Mouse (Mus musculus): ENCODE data around the gene Cd36. TPM values are rescaled to one million over a fixed set of nuclear protein-coding genes. Genes with fewer than 3 reads are reported as not detected.

Cd36 gene
- total and polyA plus RNA-seq, 3 experiments, result 0.27 to 19.6 TPM; not detected in 1

- Histone ChIP-seq H3K27me3 (ENCODE audit: insufficient read depth, low read length) (no peaks in the 10 kb centered on the region; the same call in 1 of the 2 replicates), H3K36me3 (replicated peaks) (no peaks in the 10 kb centered on the region), H3K9me3 (replicated peaks) (no peaks in the 10 kb centered on the region), H3K4me1 (ENCODE audit: insufficient read depth, low read depth, low read length) (no peaks in the 10 kb centered on the region), H3K4me3 (ENCODE audit: low read depth, low read length) (no peak overlapping the region)
- no peak for TF ChIP-seq TAL1 (conservative IDR thresholded peaks at IDR 0.05; ENCODE audit: low read depth, low read length)
- TF ChIP-seq GATA2 (IDR thresholded peaks at IDR 0.05; ENCODE audit: borderline replicate concordance, low read depth, low read length), result no peak
- no peak for TF ChIP-seq GATA1 (IDR thresholded peaks at IDR 0.05; ENCODE audit: borderline replicate concordance, low read length)
- no peak for TF ChIP-seq CTCF (IDR thresholded peaks at IDR 0.05; ENCODE audit: low read depth, low read length)
- no peak for TF ChIP-seq POLR2AphosphoS5 (IDR thresholded peaks at IDR 0.05; ENCODE audit: insufficient replicate concordance, low read depth, low read length)
- no peak for ATAC-seq (ENCODE audit: extremely low read depth, insufficient number of reproducible peaks, low FRiP score, poor library complexity, severe bottlenecking)
- no peak for DNase-seq (ENCODE audit: low spot score)
Observed at GRCm38 (mm10) chr5:17747143-17747542, 141.5 kb downstream of the Cd36 start.

- ATAC-seq (ENCODE audit: extremely low read depth, insufficient number of reproducible peaks, low FRiP score, poor library complexity, severe bottlenecking) (no peak), DNase-seq (ENCODE audit: low spot score) (no peak)
- no peaks in the 10 kb centered on the region; the same call in 1 of the 2 replicates for H3K27me3 ChIP-seq (ENCODE audit: insufficient read depth, low read length)
- no peaks in the 10 kb centered on the region for H3K36me3 ChIP-seq (replicated peaks)
- no peak for TF ChIP-seq POLR2AphosphoS5 (IDR thresholded peaks at IDR 0.05; ENCODE audit: insufficient replicate concordance, low read depth, low read length)
- no peak for TF ChIP-seq GATA1 (IDR thresholded peaks at IDR 0.05; ENCODE audit: borderline replicate concordance, low read length)
- no peak for TF ChIP-seq CTCF (IDR thresholded peaks at IDR 0.05; ENCODE audit: low read depth, low read length)
- no peak for TF ChIP-seq GATA2 (IDR thresholded peaks at IDR 0.05; ENCODE audit: borderline replicate concordance, low read depth, low read length)
- no peak for TF ChIP-seq TAL1 (conservative IDR thresholded peaks at IDR 0.05; ENCODE audit: low read depth, low read length)
- no peaks in the 10 kb centered on the region for H3K9me3 ChIP-seq (replicated peaks)
- no peaks in the 10 kb centered on the region for H3K4me1 ChIP-seq (ENCODE audit: insufficient read depth, low read depth, low read length)
- H3K4me3 ChIP-seq (ENCODE audit: low read depth, low read length), result no peak overlapping the region
Observed at GRCm38 (mm10) chr5:17746520-17746919, 142.1 kb downstream of the Cd36 start.

GRCm38 (mm10) chr5:17739805-17740204 lies 148.8 kb downstream of the Cd36 start:
- H3K4me3 ChIP-seq (ENCODE audit: low read depth, low read length), result no peak overlapping the region
- no peaks in the 10 kb centered on the region for H3K9me3 ChIP-seq (replicated peaks)
- no peaks in the 10 kb centered on the region for H3K4me1 ChIP-seq (ENCODE audit: insufficient read depth, low read depth, low read length)
- no peaks in the 10 kb centered on the region for H3K27me3 ChIP-seq (ENCODE audit: insufficient read depth, low read length)
- no peak for DNase-seq (ENCODE audit: low spot score)
- ATAC-seq (ENCODE audit: extremely low read depth, insufficient number of reproducible peaks, low FRiP score, poor library complexity, severe bottlenecking), result no peak
- no peaks in the 10 kb centered on the region for H3K36me3 ChIP-seq (replicated peaks)
- TF ChIP-seq TAL1 (conservative IDR thresholded peaks at IDR 0.05; ENCODE audit: low read depth, low read length) (no peak), POLR2AphosphoS5 (IDR thresholded peaks at IDR 0.05; ENCODE audit: insufficient replicate concordance, low read depth, low read length) (no peak), GATA1 (IDR thresholded peaks at IDR 0.05; ENCODE audit: borderline replicate concordance, low read length) (no peak), CTCF (IDR thresholded peaks at IDR 0.05; ENCODE audit: low read depth, low read length) (no peak), GATA2 (IDR thresholded peaks at IDR 0.05; ENCODE audit: borderline replicate concordance, low read depth, low read length) (no peak)

Other genes starting within 250 kb of the Cd36 start
- gene Gnat3, start 73.7 kb upstream of the Cd36 start, total RNA-seq (2014; fragmentation: Nextera tagmentation), result 0.53 and 1.2 TPM in 2 replicates
- not detected in 2 replicates for gene Gnat3, start 73.7 kb upstream of the Cd36 start, total RNA-seq (2017)
- not detected in 2 replicates for gene Gnat3, start 73.7 kb upstream of the Cd36 start, polyA plus RNA-seq (2012)